Mouse (Mus musculus): Measurements from ENCODE around the gene Ank. TPM values are rescaled to one million over a fixed set of nuclear protein-coding genes. Genes with fewer than 3 reads are reported as not detected.

The Ank gene
- 10 to 100 TPM; 31.1 to 31.7 TPM for total RNA-seq (2023)

DNA sequence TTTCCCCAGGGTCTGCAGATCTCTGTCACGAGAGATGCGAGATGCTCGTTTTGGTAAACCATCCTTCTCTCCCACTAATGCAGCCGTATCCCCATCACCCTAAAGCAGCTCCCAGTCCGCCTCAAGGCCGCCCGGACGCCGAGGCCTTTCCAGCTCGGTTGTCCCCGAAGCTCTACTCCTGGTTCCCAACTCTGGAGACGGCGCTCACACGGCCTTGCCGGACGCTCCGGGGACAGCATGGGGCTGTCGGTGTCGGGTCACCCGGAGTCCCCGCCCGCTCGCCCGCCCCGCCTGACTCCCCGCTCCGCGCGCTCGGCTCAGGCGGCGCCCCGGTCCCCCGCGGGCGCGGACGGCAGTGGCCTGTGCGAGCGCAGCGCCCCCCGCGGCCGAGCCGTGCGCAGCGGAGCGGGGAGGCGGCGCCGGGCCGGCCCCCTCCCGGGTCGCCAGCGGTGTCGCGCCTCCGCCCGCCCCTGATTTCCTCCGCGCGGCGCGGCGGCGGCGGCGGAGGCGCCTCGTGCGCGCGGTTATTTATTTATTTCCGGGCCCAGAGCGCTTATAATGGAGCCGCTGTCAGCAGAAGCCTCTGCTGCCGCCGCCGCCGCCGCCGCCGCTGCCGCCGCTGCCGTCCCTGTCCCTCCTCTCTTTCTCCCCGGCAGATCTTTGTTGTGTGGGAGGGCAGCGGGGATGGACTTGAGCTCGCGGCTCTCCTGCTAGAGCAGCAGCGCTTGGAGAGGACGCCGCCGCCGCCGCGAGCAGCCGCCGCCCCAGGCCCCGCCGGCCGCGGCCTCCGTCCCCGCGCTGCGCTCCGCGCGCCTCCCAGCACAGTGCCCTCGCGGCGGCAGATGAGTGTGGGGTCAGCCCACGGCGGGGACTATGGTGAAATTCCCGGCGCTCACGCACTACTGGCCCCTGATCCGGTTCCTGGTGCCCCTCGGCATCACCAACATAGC lies at the start of gene Ank:
Ank (plus strand) TSS at position 547 of the 950 bp plus-strand sequence.

DNA sequence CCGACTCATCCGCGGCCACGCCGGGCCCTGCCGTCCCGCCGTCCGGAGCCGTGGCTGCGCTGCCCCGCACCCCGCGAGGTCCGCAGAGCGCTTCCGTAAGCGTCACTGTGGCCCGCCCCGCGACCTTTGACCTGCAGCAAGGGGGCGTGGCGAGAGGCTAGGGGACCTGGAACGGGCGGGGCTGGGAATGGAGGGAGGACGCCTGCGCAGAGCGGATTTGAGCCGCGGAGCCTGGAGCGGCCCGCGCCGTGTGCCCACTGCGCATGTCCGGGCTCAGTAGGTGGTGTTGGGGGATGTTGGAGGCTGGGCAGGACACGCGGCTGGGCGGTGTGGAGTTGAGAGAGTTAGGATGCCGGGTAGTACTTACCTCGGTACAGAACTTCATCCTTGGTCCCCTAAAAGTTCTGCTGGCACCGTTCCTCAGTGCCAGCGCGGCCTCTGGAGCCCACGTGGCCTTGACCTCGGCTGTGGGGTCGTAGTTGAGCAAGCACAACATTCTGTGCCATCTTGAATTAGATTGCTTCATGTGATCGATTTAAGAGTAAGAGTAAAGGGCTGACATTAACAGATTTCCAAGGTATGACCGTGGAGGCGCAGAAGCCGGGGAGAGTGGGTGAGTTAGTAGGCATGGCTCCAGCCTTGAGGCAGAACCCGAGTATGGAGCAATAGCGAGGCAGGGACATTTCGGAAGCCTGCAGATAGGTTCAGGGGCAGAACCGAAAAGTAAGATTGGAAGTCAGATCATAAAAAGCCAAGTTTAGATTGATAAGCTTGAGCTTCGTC lies 164.3 kb downstream of the Ank start, which contains the start of gene Otulin:
Otulin (minus strand) TSS at position 93 of the 783 bp plus-strand sequence.

Other genes starting within 250 kb of the Ank start
- 10 to 100 TPM; 59.7 to 61.6 TPM for gene Otulin, start 164.0 kb downstream of the Ank start, total RNA-seq (2023)
- gene Otulinl, start 214.9 kb downstream of the Ank start, total RNA-seq (2023) = 100 to 1,000 TPM; 301 to 303 TPM